Mouse (Mus musculus) CD4-positive, CD25-positive, alpha-beta regulatory T cell, adult 4 months (primary cell): Measurements from ENCODE around the gene Slc25a17. TPM values are rescaled to one million over a fixed set of nuclear protein-coding genes. Genes with fewer than 3 reads are reported as not detected.
A peak's percentile ranks its signal among the peaks of the same experiment; 100 is the strongest.

Experiments
- ATAC-seq: one replicate; pipeline ENCODE4 v1.8.0; 2017
- polyA plus RNA-seq, 2 experiments: library from polyadenylated mRNA; unstranded; fragments of 100-300 nt; shearing (Covaris generic); gene quantifications; one replicate each; pipeline ENCODE4 v1.2.1; 2017

The Slc25a17 gene
- polyA plus RNA-seq, 2 experiments from 2014 or later: 83.2 to 102 TPM

GRCm38 (mm10) chr15:81355146-81355761 lies 5.4 kb downstream of the Slc25a17 start:
- ATAC-seq: peak; percentile 34

DNA sequence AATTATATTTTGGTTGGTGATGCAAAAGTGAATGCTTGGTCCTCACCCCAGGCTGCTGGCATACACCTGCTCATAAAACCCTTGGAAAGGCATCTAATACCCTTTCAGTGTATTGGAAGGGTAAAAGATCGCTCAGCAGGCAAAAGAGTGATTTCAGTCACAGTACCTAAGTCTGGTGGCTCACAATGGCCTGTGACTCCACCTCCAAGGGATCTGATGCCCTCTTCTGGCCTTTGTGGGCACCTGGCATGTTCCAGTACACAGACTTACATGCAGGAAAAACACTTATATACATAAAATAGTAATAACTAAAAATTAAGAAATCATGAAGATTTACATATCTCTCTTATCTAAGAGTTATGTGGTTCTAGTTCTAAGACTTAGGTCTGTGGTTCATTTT lies 8.0 kb downstream of the Slc25a17 start:
- no peak for ATAC-seq

DNA sequence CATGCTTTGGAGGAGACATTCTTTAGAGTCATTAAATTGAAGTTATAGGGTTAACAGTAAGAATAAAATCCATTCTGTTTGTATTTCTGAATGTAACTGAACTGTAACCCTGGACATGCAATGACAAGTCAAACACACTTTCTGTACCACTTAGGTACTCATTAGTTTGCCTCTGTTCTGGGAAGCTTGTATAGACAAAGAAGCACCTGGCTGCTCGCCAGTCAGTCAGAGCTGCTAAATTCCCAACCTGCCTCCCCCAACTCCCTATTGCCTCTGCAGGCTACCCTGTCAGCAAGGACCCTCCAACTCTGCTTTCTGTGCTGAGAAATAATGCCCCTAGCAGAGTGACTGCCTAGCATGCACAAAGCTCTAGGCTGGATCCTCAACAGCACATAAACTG lies 10.2 kb downstream of the Slc25a17 start:
- ATAC-seq: no peak

GRCm38 (mm10) chr15:81348366-81348765 lies 12.2 kb downstream of the Slc25a17 start:
- no peak for ATAC-seq

DNA sequence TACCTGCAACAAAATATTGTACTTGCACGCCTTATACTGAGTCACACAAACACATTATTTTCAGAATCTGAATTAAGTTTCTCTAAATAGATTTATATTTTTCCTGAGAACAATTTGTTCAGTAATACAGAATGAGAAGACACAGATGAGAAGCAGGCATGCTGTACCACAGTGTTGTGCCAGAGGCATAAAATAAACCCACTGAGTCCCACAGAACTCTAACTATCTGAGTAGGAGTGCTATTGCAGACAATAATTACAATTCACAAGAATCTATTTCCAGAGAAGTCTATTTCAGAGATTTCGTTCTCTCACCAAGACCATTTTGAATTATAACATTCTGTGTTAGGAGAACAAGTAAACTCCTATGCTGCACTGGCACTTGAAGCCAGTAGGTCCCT lies 13.1 kb downstream of the Slc25a17 start:
- no peak for ATAC-seq

GRCm38 (mm10) chr15:81341426-81341825 lies 19.2 kb downstream of the Slc25a17 start:
- ATAC-seq: no peak

DNA sequence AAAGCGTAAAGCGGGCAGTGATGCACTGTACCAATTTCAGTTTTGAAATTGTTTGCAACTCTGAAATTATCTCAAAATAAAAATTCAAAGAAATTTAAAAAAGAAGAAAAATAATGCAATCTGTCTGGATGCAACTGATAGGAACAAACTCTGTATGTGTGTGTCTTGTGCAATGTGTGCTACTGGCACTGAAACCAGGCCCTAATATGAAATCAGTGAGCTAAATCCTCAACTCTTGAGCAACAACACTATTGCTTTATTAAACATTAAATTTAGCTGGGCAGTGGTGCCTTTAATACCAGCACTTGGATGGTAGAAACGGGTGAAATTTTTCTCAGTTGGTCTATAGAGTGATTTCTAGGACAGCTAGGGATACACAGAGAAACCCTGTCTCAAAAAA lies 21.5 kb downstream of the Slc25a17 start:
- ATAC-seq: no peak

DNA sequence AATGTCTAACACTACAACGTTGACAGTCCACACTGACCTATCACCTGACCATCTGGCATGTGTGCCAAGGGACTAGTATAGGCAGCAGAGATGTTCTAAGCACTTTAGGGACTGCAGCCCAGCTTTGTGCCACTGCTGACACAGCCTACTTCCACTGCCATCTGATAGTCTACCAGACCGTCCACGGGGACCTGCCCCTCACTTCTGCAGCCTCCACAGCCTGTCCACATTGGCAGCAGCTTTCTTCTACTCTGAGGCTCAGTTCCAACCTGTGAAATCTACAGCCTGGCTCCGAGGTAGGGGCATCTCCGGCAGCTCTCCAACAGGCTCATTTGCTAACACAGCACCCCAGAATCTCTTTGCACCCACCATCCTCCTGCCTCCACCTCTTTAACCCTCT lies 24.1 kb downstream of the Slc25a17 start:
- ATAC-seq: no peak

- no peak for ATAC-seq
These were observed 28.1 kb downstream of the Slc25a17 start for GRCm38 (mm10) chr15:81332517-81332916.

GRCm38 (mm10) chr15:81330816-81331433 lies 29.7 kb downstream of the Slc25a17 start:
- no peak for ATAC-seq

DNA sequence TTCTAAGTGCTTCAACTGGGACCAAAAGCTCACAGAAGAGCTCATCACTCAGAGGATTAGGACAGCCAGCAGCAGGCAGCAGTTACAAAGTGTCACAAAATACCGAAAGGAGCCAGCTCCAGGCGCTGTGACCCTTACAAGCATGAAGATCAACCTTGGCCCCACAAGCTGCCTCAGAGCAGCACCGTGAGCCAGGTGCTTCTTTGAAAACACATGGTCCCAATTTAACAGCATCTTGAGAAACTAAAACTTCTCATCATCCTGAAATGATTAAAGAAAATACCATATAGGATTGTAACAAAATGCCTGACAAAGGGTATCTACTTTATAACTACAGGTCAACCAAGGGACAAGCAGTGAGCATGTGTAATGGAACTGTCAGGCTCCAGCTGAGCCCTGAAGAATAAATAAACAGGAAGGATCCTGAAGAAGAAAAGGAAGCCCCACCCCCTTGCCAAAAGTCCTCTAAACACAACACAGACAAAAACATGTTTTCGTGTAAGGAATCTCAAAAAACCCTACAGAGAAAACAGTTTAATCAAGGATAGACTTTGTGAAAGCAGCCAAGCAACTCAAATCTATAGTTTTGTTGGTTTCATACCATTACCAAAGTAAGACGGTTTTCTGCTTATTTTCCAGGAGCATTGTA lies 30.8 kb downstream of the Slc25a17 start:
- ATAC-seq: no peak

DNA sequence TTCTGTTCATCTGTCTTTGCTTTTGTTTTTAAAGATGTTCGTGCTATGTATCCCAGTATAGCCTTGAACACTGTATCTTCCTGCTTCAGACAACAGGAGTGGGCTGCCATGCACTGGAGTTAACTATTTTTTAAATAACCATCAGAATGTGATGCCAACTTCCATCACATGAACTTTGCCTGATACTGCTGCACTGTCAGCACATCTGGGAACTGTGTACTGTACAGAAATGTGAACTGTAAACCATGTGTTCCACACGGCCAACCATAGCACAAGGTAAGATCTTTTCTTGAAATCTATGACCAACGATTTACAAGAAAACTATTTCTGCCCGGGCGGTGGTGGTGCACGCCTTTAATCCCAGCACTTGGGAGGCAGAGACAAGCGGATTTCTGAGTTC lies 33.1 kb downstream of the Slc25a17 start:
- no peak for ATAC-seq

DNA sequence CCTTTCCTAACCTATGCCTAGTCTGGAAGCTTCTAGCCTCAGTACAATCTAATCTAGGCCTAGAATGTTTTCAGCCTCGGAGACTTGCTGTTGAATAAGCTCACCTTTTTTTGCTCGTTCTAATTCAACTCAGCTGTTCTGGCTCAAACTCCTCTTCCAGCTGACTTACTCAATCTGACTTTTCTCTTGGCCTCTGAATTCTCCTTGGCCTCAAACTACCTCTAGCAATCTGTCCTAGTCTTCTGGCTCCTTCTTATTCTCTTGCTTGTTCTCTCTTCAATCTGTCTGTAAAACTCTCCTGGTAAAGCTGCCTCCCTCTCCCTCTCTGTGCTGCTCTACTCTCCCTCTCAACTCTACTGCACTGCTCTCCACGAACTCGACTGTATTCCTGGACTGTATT lies 35.6 kb downstream of the Slc25a17 start:
- no peak for ATAC-seq

- ATAC-seq: no peak
These were observed 40.5 kb downstream of the Slc25a17 start for GRCm38 (mm10) chr15:81320137-81320536.

DNA sequence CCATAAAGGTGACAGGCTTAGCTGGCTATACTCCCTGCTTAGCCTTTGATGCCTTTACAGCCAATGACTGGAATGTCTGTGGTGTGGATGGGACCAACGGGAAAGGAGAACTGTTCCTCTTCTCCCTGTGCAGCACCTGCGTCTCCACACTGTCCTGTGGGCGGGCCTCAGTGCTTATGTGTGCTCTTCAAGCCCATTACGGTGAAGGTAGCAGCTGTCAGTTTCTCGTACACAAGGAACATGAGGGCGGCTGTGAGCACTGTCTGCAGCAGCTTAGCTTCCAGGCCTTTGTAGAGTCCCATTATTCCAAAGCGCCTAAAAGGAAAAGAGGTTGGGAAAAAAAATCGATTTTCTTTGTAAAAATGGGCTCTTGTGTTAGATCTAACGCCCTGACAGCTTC lies 41.1 kb downstream of the Slc25a17 start:
- no peak for ATAC-seq

DNA sequence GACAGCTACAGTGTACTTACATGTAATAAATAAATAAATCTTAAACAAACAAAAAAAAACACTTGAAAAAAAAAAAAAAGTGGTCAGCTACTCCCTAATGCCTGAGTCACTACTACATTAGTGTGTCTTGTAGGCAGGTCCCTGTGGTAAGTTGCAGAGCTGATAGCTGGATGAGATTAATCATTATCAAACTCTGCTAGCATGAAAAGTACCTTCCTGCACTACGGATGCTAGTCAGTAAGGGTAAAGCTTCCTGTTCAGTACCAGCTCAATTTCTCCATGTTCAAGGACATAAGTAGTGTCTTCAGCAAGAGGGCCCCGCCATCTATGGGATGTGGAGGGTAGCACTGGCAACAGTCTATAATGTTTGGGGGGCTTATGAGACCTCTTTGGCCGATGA lies 46.7 kb downstream of the Slc25a17 start:
- ATAC-seq: no peak

DNA sequence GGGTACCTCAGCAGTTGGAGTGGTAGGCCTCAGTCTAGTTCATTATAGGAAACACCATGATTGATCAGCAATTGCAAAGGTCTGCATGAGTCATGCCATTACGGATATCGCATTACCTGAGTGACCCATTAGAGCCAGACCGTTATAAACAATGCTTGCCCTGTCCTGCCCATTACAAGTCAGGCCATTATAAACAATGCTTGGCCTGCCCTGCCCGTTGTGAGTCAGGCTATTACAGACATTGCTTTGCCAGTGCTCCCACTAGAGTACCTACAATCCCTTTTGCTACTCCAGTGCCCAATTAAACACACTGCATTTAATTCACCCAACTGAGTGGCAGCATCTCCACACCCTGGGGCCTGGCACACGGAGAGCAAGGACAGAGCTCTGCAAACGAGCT lies 49.6 kb downstream of the Slc25a17 start:
- no peak for ATAC-seq

- no peak for ATAC-seq
These were observed 50.3 kb downstream of the Slc25a17 start for GRCm38 (mm10) chr15:81310353-81310752.

- ATAC-seq: peak; percentile 32
These were observed 52.6 kb downstream of the Slc25a17 start for GRCm38 (mm10) chr15:81308038-81308437.

DNA sequence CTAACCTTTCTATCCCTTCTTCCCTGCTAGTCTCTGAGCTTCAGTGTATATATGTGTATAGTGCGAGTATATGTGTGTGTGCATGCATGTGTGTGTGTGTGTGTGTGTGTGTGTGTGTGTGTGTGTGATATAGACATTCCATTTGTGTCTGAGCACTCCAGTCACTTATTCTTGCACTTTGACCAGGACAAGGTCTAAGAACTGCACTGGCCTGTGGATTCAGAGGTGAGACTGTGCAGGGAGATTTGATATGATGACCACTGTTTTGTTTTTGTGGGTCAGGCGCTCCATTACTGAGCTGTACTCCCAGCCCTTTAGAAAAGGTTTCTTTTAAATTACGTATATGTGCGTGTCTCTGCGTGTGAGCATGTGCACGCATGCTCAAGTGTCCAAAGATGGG lies 54.1 kb downstream of the Slc25a17 start:
- no peak for ATAC-seq

DNA sequence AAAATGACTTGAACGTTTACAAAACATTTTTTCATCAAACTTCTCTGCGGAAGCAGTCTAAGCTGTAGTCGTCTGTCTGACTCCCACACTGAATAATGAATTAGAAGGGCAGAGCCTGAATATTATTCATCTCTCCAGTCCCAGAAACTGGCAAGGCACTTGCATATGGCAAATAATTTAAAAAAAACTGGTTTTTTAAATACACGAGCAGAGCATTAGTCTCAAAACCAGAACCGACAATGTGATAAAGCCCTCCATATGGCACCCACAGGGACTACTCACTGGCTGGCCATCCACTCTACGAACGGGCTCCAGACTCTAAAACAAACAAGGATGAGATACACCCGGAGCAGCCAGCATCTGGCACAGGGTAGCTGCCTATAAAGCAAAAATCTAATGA lies 55.6 kb downstream of the Slc25a17 start:
- ATAC-seq: no peak

GRCm38 (mm10) chr15:81304006-81304405 lies 56.6 kb downstream of the Slc25a17 start:
- no peak for ATAC-seq

DNA sequence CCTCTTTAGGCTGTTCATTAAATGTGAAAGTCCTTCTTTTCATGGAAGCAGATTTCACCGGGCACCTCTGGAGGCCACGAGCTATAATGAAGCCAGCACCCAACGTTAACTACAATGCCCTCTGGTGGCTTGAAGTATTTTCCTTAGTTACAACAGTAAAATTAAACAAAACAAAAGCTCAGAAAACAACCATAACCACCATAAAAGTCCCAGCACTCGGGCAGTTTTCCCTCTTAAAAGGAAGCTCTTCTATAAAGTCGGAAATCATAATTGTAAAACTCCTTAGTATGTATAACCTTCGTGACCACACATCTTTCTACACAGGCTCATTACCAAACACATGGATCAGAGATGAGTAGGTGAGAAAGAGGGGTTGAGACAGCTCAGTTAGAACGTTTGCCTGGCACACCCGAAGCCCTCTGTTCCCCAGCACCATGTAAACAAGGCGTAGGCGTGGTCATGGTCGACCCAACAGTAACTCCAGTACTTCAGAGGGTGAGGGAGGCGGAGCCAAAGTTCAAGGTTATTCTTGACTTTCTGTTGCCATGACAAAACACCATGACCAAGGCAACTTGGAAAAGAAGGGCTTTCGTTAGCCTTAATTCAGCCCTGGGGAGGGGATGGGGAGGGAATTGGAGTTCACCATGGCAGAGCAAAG lies 58.3 kb downstream of the Slc25a17 start:
- peak; percentile 27 for ATAC-seq
